Mouse (Mus musculus): Measurements from ENCODE around the gene Serpina11.
"Not testable (repeated sequence)": the region's sequence is repeated elsewhere in the genome, so short reads cannot be mapped to it uniquely, and the experiment has no call there.

Serpina11 gene

GRCm38 (mm10) chr12:103969577-103970116 lies 20.1 kb downstream of the Serpina11 start:
- DNase-seq = no peak

- no peak for DNase-seq
These were observed 23.0 kb downstream of the Serpina11 start for GRCm38 (mm10) chr12:103966761-103967160.

GRCm38 (mm10) chr12:103963288-103963687 lies 26.5 kb downstream of the Serpina11 start:
- DNase-seq = no peak

- no peak for DNase-seq
These were observed 26.9 kb downstream of the Serpina11 start for GRCm38 (mm10) chr12:103962860-103963259.

GRCm38 (mm10) chr12:103962337-103962736 lies 27.4 kb downstream of the Serpina11 start:
- no peak for DNase-seq

- DNase-seq = no peak
These were observed 28.0 kb downstream of the Serpina11 start for GRCm38 (mm10) chr12:103961716-103962115.

- no peak for DNase-seq
These were observed 31.0 kb downstream of the Serpina11 start, which contains the start of gene Serpina1e for GRCm38 (mm10) chr12:103958798-103959197. Gene Serpina1e (minus strand): TSS chr12:103958975.

GRCm38 (mm10) chr12:103956555-103956954 lies 33.2 kb downstream of the Serpina11 start:
- DNase-seq = not testable (repeated sequence)

- DNase-seq = not testable (repeated sequence)
These were observed 36.8 kb downstream of the Serpina11 start for GRCm38 (mm10) chr12:103952972-103953371.

GRCm38 (mm10) chr12:103946243-103946642 lies 43.5 kb downstream of the Serpina11 start:
- no peak for DNase-seq
